Mouse (Mus musculus): ENCODE data around the gene Psmd4.
"Not testable (repeated sequence)": the region's sequence is repeated elsewhere in the genome, so short reads cannot be mapped to it uniquely, and the experiment has no call there.

Gene Psmd4

GRCm38 (mm10) chr3:95042166-95042837, at the start of gene Psmd4:
Gene Psmd4 (minus strand): TSS chr3:95042614.
- peak; percentile 95 for DNase-seq

GRCm38 (mm10) chr3:95088071-95088470, 45.7 kb upstream of the Psmd4 start:
- no peak for DNase-seq

GRCm38 (mm10) chr3:95071606-95072005, 29.2 kb upstream of the Psmd4 start:
- DNase-seq = no peak

- no peak for DNase-seq
Observed at GRCm38 (mm10) chr3:95066570-95066969, 24.2 kb upstream of the Psmd4 start.

GRCm38 (mm10) chr3:95066095-95066494, 23.7 kb upstream of the Psmd4 start:
- no peak for DNase-seq

- no peak for DNase-seq
Observed at GRCm38 (mm10) chr3:95065553-95065952, 23.1 kb upstream of the Psmd4 start.

- DNase-seq = no peak
Observed at GRCm38 (mm10) chr3:95063741-95064140, 21.3 kb upstream of the Psmd4 start.

GRCm38 (mm10) chr3:95058078-95058477, 15.7 kb upstream of the Psmd4 start:
- DNase-seq = no peak

- no peak for DNase-seq
Observed at GRCm38 (mm10) chr3:95056275-95056674, 13.9 kb upstream of the Psmd4 start.

- peak; percentile 34 for DNase-seq
Observed at GRCm38 (mm10) chr3:95054481-95055260, 12.3 kb upstream of the Psmd4 start.

GRCm38 (mm10) chr3:95053701-95054100, 11.3 kb upstream of the Psmd4 start:
- DNase-seq = peak; percentile 25

- peak; percentile 46 for DNase-seq
Observed at GRCm38 (mm10) chr3:95052959-95053358, 10.5 kb upstream of the Psmd4 start.

GRCm38 (mm10) chr3:95047914-95048313, 5.5 kb upstream of the Psmd4 start:
- no peak for DNase-seq

- DNase-seq = no peak
Observed at GRCm38 (mm10) chr3:95046462-95047057, 4.1 kb upstream of the Psmd4 start.

- no peak for DNase-seq
Observed at GRCm38 (mm10) chr3:95043251-95043650, 837 bp upstream of the Psmd4 start.

GRCm38 (mm10) chr3:95042838-95043229, 420 bp upstream of the Psmd4 start:
- DNase-seq = no peak

- DNase-seq = no peak
Observed at GRCm38 (mm10) chr3:95041625-95042024, 789 bp downstream of the Psmd4 start.

GRCm38 (mm10) chr3:95029953-95030352, 12.5 kb downstream of the Psmd4 start:
- no peak for DNase-seq

- DNase-seq = not testable (repeated sequence)
Observed at GRCm38 (mm10) chr3:95029291-95029827, 13.1 kb downstream of the Psmd4 start.

GRCm38 (mm10) chr3:95028603-95029002, 13.8 kb downstream of the Psmd4 start:
- DNase-seq = no peak

GRCm38 (mm10) chr3:95027701-95028100, 14.7 kb downstream of the Psmd4 start:
- no peak for DNase-seq

- no peak for DNase-seq
Observed at GRCm38 (mm10) chr3:95027057-95027645, 15.3 kb downstream of the Psmd4 start.

- DNase-seq = no peak
Observed at GRCm38 (mm10) chr3:95025202-95025601, 17.2 kb downstream of the Psmd4 start.

Measured in cerebellum, adult 8-10 months (tissue).